Mouse (Mus musculus) myocyte (in vitro differentiated cells): ENCODE results near the gene Rac2.

Experiments
- MAX ChIP-seq: IDR thresholded peaks from one replicate; pipeline ENCODE4 v1.6.1; 2011; ENCODE audit warnings: low read depth, mild to moderate bottlenecking, control low read depth
- MYOG ChIP-seq, 3 experiments: IDR thresholded peaks; one replicate each; pipeline ENCODE4 v1.6.1; 2011; ENCODE audit warnings: control low read depth in 2 of 3, low read depth in 2 of 3, mild to moderate bottlenecking in 2 of 3; ENCODE audit not compliant: insufficient read length in 2 of 3, control insufficient read depth in 1 of 3, insufficient read depth in 1 of 3
- POLR2A ChIP-seq: IDR thresholded peaks from one replicate; pipeline ENCODE4 v1.6.1; 2011; ENCODE audit warnings: low read depth, mild to moderate bottlenecking, control low read depth, moderate library complexity; ENCODE audit not compliant: insufficient read length
- POLR2AphosphoS2 ChIP-seq: IDR thresholded peaks from one replicate; pipeline ENCODE4 v1.6.1; 2011; ENCODE audit warnings: low read depth, control low read depth; ENCODE audit not compliant: insufficient read length
- TCF12 ChIP-seq: IDR thresholded peaks from one replicate; pipeline ENCODE4 v1.6.1; 2011; ENCODE audit warnings: mild to moderate bottlenecking, control low read depth; ENCODE audit not compliant: poor library complexity, insufficient read depth, severe bottlenecking
- TCF3 ChIP-seq: IDR thresholded peaks from one replicate; pipeline ENCODE4 v1.6.1; 2011; ENCODE audit warnings: low read depth, control low read depth; ENCODE audit not compliant: insufficient read length
- USF1 ChIP-seq: IDR thresholded peaks from one replicate; pipeline ENCODE4 v1.6.1; 2011; ENCODE audit warnings: low read depth, mild to moderate bottlenecking, control low read depth, moderate library complexity

GRCm38 (mm10) chr15:78596504-78596903 lies 23.9 kb upstream of the Rac2 start:
- TF ChIP-seq POLR2A (no peak), USF1 (no peak), TCF12 (no peak), MAX (no peak), POLR2AphosphoS2 (no peak), MYOG (IDR thresholded peaks at IDR 0.05; ENCODE audit: control insufficient read depth in 1 of 3, insufficient read depth in 1 of 3, insufficient read length in 2 of 3, low read depth in 2 of 3) (no peak), TCF3 (no peak)
